Mouse (Mus musculus): ENCODE results near the gene Ift88. TPM values are rescaled to one million over a fixed set of nuclear protein-coding genes. Genes with fewer than 3 reads are reported as not detected.

Ift88 gene
- polyA plus RNA-seq, 1 experiment = 0.58 TPM

DNA sequence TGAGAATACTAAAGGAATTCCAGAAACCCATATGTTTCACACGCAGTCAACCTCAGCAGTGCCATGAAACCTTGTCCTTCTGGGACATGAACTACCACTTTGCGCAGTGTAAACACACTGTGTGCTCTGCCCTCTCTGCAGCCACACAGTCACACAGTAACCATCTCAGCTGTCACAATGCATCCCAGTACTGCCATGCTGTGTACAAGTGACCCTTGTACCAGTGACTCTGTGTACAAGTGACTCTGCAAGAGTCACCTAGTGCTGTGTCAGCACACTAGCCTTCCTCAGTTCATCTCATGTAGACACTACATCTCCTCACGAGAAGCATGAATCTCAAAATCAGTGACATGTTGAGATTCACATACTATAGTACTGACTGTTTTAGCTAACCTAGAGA, 108.7 kb downstream of the Ift88 start:
- TF ChIP-seq CTCF (IDR thresholded peaks at IDR 0.05; ENCODE audit: extremely low read depth, insufficient read length, insufficient replicate concordance, low read depth, low read length) (no peak), POLR2A (IDR thresholded peaks at IDR 0.05; ENCODE audit: low read depth, low read length) (no peak)
- H3K36me3 ChIP-seq (ENCODE audit: control insufficient read depth, insufficient read depth, low read length) = no peaks in the 10 kb centered on the region
- no peaks in the 10 kb centered on the region for H3K27me3 ChIP-seq (ENCODE audit: control insufficient read depth, insufficient read depth, low read length)
- no peak overlapping the region for H3K27ac ChIP-seq (ENCODE audit: insufficient read depth, low read depth, low read length)
- no peak overlapping the region for H3K4me3 ChIP-seq (ENCODE audit: low read depth, low read length)
- 88% methylated on average over 3 of the region's 3 CpGs for WGBS
- H3K4me1 ChIP-seq (ENCODE audit: control insufficient read depth, insufficient read depth, insufficient read length, low read length) = no peaks in the 10 kb centered on the region; the same call in 1 of the 2 replicates

DNA sequence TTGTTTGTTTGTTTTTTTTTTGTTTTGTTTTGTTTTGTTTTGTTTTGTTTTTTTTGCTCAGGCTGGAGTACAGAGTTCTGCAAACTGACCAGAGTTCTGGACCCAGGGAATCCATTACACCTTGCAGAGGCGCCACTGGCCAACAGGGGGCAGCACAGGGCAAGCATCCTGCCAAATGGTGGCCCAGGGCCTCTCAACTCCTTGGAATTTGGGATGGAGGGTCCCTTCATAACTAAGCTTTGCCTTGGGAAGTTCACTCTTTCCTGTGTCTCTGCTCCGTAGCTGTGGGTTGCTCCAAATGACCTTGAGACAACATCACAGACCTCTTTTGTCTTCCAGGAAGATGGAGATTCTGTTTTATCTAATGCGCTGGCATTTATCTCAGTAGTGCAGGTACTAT, 109.4 kb downstream of the Ift88 start:
- TF ChIP-seq POLR2A (IDR thresholded peaks at IDR 0.05; ENCODE audit: low read depth, low read length) (no peak), CTCF (IDR thresholded peaks at IDR 0.05; ENCODE audit: extremely low read depth, insufficient read length, insufficient replicate concordance, low read depth, low read length) (peak; percentile 86)
- Histone ChIP-seq H3K4me1 (ENCODE audit: control insufficient read depth, insufficient read depth, insufficient read length, low read length) (no peaks in the 10 kb centered on the region; the same call in 1 of the 2 replicates), H3K36me3 (ENCODE audit: control insufficient read depth, insufficient read depth, low read length) (no peaks in the 10 kb centered on the region), H3K27ac (ENCODE audit: insufficient read depth, low read depth, low read length) (no peak overlapping the region), H3K27me3 (ENCODE audit: control insufficient read depth, insufficient read depth, low read length) (no peaks in the 10 kb centered on the region), H3K4me3 (ENCODE audit: low read depth, low read length) (no peak overlapping the region)
- 55% methylated on average over 3 of the region's 3 CpGs for WGBS

DNA sequence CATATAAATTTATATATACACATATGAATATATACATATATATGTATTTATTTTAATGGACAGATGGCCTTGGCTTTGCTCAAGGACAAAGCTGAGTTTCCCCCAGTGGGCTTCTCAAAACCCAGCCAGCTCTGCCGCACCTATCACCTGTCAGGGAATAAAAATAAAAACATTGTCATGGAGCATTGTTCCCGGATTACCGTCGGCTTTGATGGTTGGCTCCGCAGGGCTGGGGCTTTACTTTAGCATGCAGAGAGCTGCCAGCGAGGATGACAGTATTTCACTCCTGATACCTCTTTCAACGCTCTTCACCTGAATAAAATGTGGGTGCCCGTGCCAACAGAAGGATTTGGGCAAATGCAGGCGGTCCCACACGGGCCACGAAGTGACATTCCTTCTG, 110.0 kb downstream of the Ift88 start:
- 0 out of 2 replicates have a peak, but pooled peaks have one; percentile 4 for TF ChIP-seq CTCF (IDR thresholded peaks at IDR 0.05; ENCODE audit: extremely low read depth, insufficient read length, insufficient replicate concordance, low read depth, low read length)
- TF ChIP-seq POLR2A (IDR thresholded peaks at IDR 0.05; ENCODE audit: low read depth, low read length) = no peak
- Histone ChIP-seq H3K27ac (ENCODE audit: insufficient read depth, low read depth, low read length) (no peak overlapping the region), H3K36me3 (ENCODE audit: control insufficient read depth, insufficient read depth, low read length) (no peaks in the 10 kb centered on the region), H3K4me3 (ENCODE audit: low read depth, low read length) (no peak overlapping the region), H3K4me1 (ENCODE audit: control insufficient read depth, insufficient read depth, insufficient read length, low read length) (no peaks in the 10 kb centered on the region; the same call in 1 of the 2 replicates), H3K27me3 (ENCODE audit: control insufficient read depth, insufficient read depth, low read length) (no peaks in the 10 kb centered on the region)
- 75% methylated on average over 11 of the region's 11 CpGs for WGBS

DNA sequence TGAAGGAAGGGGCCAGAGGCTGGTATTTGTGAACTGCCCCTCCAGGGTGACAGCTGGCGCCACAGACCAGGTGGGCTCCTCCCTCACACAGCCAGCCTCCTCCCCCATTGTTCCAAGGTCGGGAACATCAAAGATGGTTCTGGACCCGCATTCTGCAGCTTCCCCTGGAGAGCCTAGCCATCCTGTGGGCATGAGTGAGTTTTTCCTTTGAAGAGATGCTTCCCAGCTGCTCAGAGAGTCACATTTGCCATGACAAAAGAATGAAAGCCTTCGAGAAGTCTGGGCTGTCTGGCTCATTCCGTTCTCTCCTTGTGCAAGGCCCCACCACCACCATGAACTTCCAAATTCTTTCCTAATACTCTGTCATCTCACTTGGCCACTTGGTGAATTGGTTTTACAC, 110.5 kb downstream of the Ift88 start:
- Histone ChIP-seq H3K36me3 (ENCODE audit: control insufficient read depth, insufficient read depth, low read length) (no peaks in the 10 kb centered on the region), H3K27ac (ENCODE audit: insufficient read depth, low read depth, low read length) (no peak overlapping the region; the same call in 1 of the 2 replicates)

DNA sequence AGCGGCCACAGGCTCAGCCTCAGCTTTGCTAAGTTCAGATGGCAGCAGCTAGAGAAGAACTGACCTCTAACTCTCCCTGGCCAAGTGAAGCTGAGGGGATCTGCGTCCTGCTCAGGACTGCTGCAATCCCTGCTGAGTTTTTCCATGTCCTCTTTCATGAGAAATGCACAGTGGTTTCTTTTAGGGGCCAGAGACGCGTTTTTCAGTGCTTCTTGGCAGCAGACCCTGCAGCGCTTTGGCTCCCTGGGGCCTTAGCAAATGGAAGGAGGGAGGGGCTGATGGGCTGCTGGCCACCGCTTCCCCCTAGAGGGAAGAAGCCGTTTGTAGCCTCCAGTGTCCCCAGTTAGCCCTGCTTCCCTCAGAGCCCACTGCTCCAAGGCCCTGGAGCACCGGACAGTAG, 111.1 kb downstream of the Ift88 start:
- WGBS = 65% methylated on average over 8 of the region's 8 CpGs

More for the DNA sequence above, 110.5 kb downstream of the Ift88 start:
- H3K4me3 ChIP-seq (ENCODE audit: low read depth, low read length) = no peak overlapping the region
- H3K27me3 ChIP-seq (ENCODE audit: control insufficient read depth, insufficient read depth, low read length) = no peaks in the 10 kb centered on the region
- TF ChIP-seq POLR2A (IDR thresholded peaks at IDR 0.05; ENCODE audit: low read depth, low read length) (no peak), CTCF (IDR thresholded peaks at IDR 0.05; ENCODE audit: extremely low read depth, insufficient read length, insufficient replicate concordance, low read depth, low read length) (no peak)
- WGBS = 66% methylated on average over 5 of the region's 5 CpGs
- no peaks in the 10 kb centered on the region; the same call in 1 of the 2 replicates for H3K4me1 ChIP-seq (ENCODE audit: control insufficient read depth, insufficient read depth, insufficient read length, low read length)

DNA sequence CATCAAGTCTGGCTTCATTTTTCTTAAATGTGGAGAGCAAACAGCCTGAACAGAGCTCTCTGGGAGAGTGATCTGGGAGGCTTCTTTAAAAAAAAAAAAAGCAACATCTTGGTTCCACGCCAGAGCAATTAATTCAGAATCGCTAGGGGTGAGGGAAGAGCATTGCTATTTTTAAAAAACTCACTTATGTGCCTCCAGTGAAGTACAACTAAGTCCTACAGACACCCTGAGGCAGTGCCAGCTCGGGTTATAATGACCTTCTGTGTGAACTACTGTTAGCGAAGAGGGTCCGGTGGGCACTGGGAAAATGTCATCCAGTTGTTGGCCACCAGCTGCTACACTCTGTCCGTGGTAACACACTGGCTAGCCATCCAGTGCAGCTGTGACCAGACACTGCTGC, 111.8 kb downstream of the Ift88 start:
- no peak overlapping the region for H3K4me3 ChIP-seq (ENCODE audit: low read depth, low read length)
- WGBS = 45% methylated on average over 6 of the region's 6 CpGs
- H3K27me3 ChIP-seq (ENCODE audit: control insufficient read depth, insufficient read depth, low read length) = no peaks in the 10 kb centered on the region
- TF ChIP-seq POLR2A (IDR thresholded peaks at IDR 0.05; ENCODE audit: low read depth, low read length) (no peak), CTCF (IDR thresholded peaks at IDR 0.05; ENCODE audit: extremely low read depth, insufficient read length, insufficient replicate concordance, low read depth, low read length) (no peak)
- H3K36me3 ChIP-seq (ENCODE audit: control insufficient read depth, insufficient read depth, low read length) = no peaks in the 10 kb centered on the region
- H3K4me1 ChIP-seq (ENCODE audit: control insufficient read depth, insufficient read depth, insufficient read length, low read length) = no peaks in the 10 kb centered on the region; the same call in 1 of the 2 replicates
- H3K27ac ChIP-seq (ENCODE audit: insufficient read depth, low read depth, low read length) = no peak overlapping the region

More for the DNA sequence above, 111.1 kb downstream of the Ift88 start:
- H3K27me3 ChIP-seq (ENCODE audit: control insufficient read depth, insufficient read depth, low read length) = no peaks in the 10 kb centered on the region
- H3K27ac ChIP-seq (ENCODE audit: insufficient read depth, low read depth, low read length) = peak overlapping the region; percentile 25; the same call in 1 of the 2 replicates
- no peak overlapping the region for H3K4me3 ChIP-seq (ENCODE audit: low read depth, low read length)
- H3K36me3 ChIP-seq (ENCODE audit: control insufficient read depth, insufficient read depth, low read length) = no peaks in the 10 kb centered on the region
- TF ChIP-seq CTCF (IDR thresholded peaks at IDR 0.05; ENCODE audit: extremely low read depth, insufficient read length, insufficient replicate concordance, low read depth, low read length) = no peak
- no peak for TF ChIP-seq POLR2A (IDR thresholded peaks at IDR 0.05; ENCODE audit: low read depth, low read length)
- no peaks in the 10 kb centered on the region; the same call in 1 of the 2 replicates for H3K4me1 ChIP-seq (ENCODE audit: control insufficient read depth, insufficient read depth, insufficient read length, low read length)

DNA sequence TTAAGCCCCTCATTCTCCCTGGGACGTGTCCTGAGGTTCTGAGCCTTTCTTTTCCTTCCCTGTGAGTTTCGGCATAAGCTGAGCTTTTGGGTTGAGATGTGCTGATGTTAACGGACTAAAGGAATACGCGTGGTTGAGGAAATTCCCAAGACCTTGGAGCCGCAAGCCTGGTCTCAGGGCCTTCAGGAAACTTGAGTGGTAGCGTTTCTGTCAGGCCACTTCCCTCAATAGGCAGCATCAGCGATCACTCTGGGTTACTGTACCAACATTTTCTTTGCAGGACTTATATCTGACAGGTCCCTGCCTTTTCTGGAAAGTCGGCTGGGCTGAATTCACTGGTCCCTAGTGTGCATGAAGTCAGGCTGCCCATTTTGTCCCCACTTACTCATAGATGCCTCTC, 113.0 kb downstream of the Ift88 start:
- no peak for TF ChIP-seq POLR2A (IDR thresholded peaks at IDR 0.05; ENCODE audit: low read depth, low read length)
- TF ChIP-seq CTCF (IDR thresholded peaks at IDR 0.05; ENCODE audit: extremely low read depth, insufficient read length, insufficient replicate concordance, low read depth, low read length) = no peak
- H3K4me1 ChIP-seq (ENCODE audit: control insufficient read depth, insufficient read depth, insufficient read length, low read length) = no peaks in the 10 kb centered on the region; the same call in 1 of the 2 replicates
- H3K4me3 ChIP-seq (ENCODE audit: low read depth, low read length) = no peak overlapping the region
- H3K36me3 ChIP-seq (ENCODE audit: control insufficient read depth, insufficient read depth, low read length) = no peaks in the 10 kb centered on the region
- 78% methylated on average over 9 of the region's 9 CpGs for WGBS
- no peak overlapping the region for H3K27ac ChIP-seq (ENCODE audit: insufficient read depth, low read depth, low read length)
- no peaks in the 10 kb centered on the region for H3K27me3 ChIP-seq (ENCODE audit: control insufficient read depth, insufficient read depth, low read length)
